Mouse (Mus musculus) kidney, postnatal 10 days (tissue): Measurements from ENCODE around the gene Dpysl5.

ENCODE experiments used
- DNase-seq: peaks from one replicate; pipeline ENCODE4 v3.0.0; 2021; ENCODE audit warnings: mixed read lengths

The Dpysl5 gene

DNA sequence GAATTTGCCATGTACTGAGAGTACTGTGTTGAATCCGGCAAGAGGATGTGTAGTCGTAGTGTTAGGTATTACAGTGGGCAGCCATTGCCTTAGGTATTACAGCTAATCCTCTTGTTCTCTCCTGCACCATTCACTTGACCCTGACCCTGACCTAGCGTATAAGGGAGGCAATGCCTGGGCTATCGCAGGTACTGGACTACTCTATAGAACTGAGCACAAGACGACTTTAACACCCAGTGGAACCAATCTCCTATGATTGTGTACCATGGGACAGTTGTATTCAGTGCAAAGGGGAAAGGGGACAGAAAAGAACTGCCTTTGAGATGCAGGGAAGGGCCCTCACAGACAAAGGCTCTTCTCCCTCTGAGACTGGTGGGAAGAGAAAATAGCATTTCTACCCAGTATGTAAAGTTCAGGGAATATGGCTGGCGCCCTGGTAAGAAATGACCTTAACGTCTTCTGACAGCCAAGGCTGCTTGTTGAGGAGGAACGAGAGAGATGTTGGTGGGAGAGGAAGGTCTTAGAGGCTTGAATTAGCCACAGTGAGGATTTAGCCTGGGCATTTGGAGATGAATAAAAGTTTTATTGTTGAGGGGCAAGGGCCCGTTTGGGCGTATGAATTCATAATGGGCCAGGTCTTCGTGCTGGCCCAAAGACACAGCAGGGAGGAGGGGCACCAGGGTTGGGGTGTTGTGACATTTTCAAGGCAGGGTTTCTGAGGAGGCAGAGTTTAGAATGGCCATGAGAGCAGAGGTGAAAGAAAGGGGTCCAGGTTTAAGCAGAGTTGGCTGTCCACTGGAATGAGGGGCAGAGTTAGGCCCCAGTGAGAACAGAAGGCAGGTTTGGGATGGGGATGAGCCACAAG, 113.0 kb downstream of the Dpysl5 start:
- no peak for DNase-seq

DNA sequence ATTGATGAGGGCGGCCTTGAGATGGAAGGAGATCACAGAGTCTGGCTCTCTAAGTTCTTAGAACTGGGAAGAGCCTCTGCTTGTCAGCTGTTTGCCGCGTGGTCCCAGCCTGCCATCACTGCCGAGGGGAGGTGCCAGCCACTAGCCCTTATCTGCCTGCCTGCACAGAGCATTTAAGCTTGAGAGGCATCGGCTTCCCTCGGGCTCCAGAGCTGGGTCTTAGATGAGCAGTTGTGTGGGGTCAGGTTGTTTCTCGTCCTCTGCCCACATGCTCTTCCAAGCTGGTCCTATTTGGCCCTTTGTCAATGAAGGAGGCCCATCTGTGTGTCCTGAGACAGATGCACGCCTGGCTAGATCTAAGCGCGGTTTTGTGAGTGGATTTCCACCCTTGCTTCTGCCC, 113.8 kb downstream of the Dpysl5 start:
- DNase-seq = no peak

DNA sequence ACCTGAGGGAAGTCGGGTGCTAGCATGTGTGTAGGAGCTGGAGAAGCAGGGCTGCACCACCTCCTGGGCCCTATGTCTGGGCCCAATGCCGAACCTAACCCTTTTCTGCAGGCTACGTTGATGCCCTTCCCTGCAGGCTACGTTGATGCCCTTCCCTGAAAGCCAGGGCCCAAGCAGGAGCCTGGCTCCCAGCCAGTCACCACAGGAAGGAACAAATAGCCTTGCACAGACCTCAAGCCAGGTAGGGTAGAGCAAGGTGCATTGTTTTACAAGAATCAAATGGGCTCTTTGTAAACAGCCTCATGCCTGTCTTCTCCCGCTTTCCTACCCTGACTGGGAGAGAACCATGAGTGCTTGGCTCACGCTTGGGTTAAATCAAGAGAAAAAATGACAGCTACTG, 114.5 kb downstream of the Dpysl5 start:
- no peak for DNase-seq

DNA sequence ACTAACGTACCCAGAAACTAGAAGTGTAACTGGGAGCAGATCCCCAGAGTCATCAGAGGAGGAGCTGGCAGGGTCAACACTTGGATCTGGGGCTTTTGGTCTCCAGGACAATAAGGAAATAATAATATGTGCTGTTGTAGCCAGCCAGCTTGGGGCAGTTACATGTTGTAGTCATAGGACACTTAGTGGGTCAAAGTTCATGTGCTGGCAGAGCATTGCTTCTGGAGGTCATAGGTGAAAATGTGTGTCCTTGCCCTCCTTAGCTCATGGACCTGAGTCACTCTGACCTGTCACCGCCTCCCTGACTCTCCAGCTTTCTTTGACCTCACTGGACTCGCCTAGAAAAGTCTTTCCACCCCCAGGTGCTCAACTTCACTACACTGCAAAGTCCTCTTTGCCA, 122.1 kb downstream of the Dpysl5 start:
- DNase-seq = no peak

DNA sequence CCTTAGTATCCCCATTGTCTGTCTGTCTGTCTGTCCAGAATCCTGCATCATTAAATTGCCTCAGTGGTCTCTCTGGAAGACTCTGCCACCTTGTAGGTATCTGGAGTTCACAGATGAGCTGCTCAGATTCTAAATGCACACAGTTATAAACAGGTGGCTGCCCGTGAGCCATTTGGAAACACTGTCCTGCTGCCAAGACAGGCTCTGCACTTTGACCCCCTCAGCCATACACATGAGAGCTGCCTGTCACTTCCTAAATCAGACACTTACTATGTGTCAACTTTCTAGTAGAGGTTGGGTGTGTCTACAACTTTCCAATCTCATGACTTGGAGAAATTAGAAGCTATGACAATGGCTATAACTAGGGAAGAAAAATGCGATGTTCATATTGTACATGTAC, 128.4 kb downstream of the Dpysl5 start:
- DNase-seq = no peak

DNA sequence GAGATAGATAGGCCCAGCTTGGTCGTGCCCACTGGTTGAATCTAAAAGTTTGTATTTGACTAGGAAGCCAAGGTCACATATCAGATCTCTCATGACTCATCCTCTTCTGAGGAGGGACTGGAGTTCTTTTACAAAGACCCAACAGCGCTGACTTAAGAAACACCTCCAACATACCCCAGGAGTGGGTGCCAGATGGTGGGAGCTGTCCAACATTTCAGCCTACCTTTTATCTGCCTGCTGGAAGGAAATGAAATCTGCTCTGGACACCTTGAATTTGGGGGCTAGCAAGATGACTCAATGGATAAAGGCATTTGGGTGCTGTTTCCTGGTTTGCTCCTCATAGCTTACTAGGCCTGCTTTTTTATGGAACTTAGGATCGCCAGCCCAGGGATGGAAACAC, 130.5 kb downstream of the Dpysl5 start:
- DNase-seq = no peak
